Mouse (Mus musculus) testis, adult 2 months (tissue): ENCODE measurements around the gene Wasf2. TPM values are rescaled to one million over a fixed set of nuclear protein-coding genes. Genes with fewer than 3 reads are reported as not detected.

Source experiments
- H3K27ac ChIP-seq: fragments of 200-500 bp; 2 replicates; pipeline ENCODE4 v1.5.1; 2012; ENCODE audit warnings: low read depth, low read length; ENCODE audit not compliant: control insufficient read depth, insufficient read depth
- H3K27me3 ChIP-seq: fragments of 200-500 bp; 2 replicates; pipeline ENCODE4 v1.6.1; 2012; ENCODE audit warnings: mild to moderate bottlenecking, low read length, moderate library complexity; ENCODE audit not compliant: control insufficient read depth, insufficient read depth
- H3K36me3 ChIP-seq: fragments of 200-500 bp; 2 replicates; pipeline ENCODE4 v1.6.1; 2012; ENCODE audit warnings: mild to moderate bottlenecking, low read length; ENCODE audit not compliant: control insufficient read depth, insufficient read depth
- H3K4me1 ChIP-seq: fragments of 200-500 bp; 2 replicates; pipeline ENCODE4 v1.6.1; 2012; ENCODE audit warnings: low read length; ENCODE audit not compliant: control insufficient read depth, insufficient read depth
- H3K4me3 ChIP-seq: fragments of 200-500 bp; 2 replicates; pipeline ENCODE4 v1.5.1; 2012; ENCODE audit warnings: low read depth, mild to moderate bottlenecking, low read length, moderate library complexity, mixed read lengths; ENCODE audit not compliant: control insufficient read depth
- CTCF ChIP-seq: fragments of 200-500 bp; IDR thresholded peaks from 2 replicates; pipeline ENCODE4 v1.5.1; 2012; ENCODE audit warnings: low read depth, mild to moderate bottlenecking, inconsistent platforms, low read length, moderate library complexity; ENCODE audit not compliant: control insufficient read depth, insufficient read depth, insufficient replicate concordance
- POLR2A ChIP-seq: fragments of 200-500 bp; IDR thresholded peaks from 2 replicates; pipeline ENCODE4 v1.6.1; 2012; ENCODE audit warnings: low read depth, mild to moderate bottlenecking, inconsistent platforms, low read length, moderate library complexity; ENCODE audit not compliant: control insufficient read depth
- polyA plus RNA-seq: library from polyadenylated mRNA; depleted of rRNA; stranded (reverse); fragments of >200 nt; gene quantifications from 2 replicates; pipeline ENCODE4 v1.2.3, GENCODE M21; 2012

The Wasf2 gene
- polyA plus RNA-seq, 1 experiment, result 156 TPM

- TF ChIP-seq POLR2A, result no peak
- no peak for TF ChIP-seq CTCF
- Histone ChIP-seq H3K4me1 (peaks cover 2% of the 10 kb centered on the region; the same call in 1 of the 2 replicates), H3K4me3 (no peak overlapping the region), H3K27me3 (no peaks in the 10 kb centered on the region), H3K36me3 (no peaks in the 10 kb centered on the region), H3K27ac (peak overlapping the region; percentile 48)
Measured at GRCm38 (mm10) chr4:133119579-133119978, 10.7 kb upstream of the Wasf2 start.

DNA sequence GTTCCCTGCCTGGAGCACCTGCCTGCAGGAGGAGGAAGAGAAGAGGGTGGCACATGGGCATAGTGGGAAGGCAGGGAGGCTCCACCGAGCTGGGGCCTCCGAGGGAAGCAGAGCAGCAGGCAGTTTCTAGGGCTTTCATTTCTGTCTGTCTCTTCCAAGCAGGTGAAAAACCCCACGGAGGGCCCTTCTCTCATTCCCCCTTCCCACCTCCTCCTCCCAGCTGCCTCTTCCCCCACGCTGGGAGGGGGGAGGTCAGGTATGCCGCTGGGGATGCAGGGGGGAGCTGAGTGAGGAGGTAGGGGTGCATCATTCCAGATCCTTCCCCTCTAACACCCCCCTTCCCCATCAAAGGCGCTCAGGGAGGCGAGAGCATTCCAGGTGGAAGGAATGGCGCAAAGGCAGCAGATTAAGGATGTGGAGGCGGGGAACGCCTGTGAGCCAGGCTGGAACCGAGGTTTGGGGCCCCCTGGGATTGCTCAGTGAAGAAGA, 9.4 kb upstream of the Wasf2 start:
- no peaks in the 10 kb centered on the region for H3K36me3 ChIP-seq
- H3K4me1 ChIP-seq, result peaks cover 2% of the 10 kb centered on the region; the same call in 1 of the 2 replicates
- TF ChIP-seq POLR2A, result no peak
- no peak for TF ChIP-seq CTCF
- no peaks in the 10 kb centered on the region for H3K27me3 ChIP-seq
- no peak overlapping the region for H3K4me3 ChIP-seq
- no peak overlapping the region for H3K27ac ChIP-seq

GRCm38 (mm10) chr4:133121416-133121815, 8.9 kb upstream of the Wasf2 start:
- peaks cover 2% of the 10 kb centered on the region; the same call in 1 of the 2 replicates for H3K4me1 ChIP-seq
- no peak overlapping the region for H3K27ac ChIP-seq
- no peaks in the 10 kb centered on the region for H3K27me3 ChIP-seq
- H3K36me3 ChIP-seq, result no peaks in the 10 kb centered on the region
- H3K4me3 ChIP-seq, result no peak overlapping the region
- TF ChIP-seq CTCF, result no peak

DNA sequence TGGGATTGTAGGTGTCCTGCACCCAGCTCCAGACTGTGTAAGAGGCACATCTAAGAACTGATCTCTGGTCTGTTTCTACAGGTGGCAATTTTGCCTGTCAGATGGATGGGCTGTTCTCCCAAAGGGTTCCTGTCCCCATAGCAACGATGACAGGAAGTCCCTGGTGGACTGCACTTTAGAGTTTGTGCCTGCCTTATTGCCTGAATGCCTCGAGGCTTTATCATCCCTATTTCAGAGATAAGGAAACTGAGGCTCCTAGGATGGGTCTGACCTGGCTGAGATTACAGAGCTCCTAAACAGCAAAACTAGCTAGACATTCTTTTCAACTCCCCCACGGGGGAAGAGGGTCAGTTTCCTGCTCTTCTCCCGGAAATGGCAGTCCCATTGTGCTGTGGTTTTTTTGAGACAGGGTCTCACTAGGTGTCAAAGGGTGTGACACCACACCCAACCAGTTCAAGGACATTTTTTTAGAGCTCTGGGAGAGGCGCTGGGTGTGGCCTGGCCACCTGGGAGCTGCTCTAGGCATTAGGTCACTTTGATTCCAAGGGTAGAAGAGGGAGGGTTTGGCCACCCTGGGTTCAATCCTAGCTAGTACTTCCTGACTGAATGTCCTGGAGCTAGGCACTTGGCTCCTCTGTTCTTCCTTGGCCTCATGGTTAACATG, 8.2 kb upstream of the Wasf2 start:
- Histone ChIP-seq H3K36me3 (no peaks in the 10 kb centered on the region), H3K4me3 (no peak overlapping the region), H3K27me3 (no peaks in the 10 kb centered on the region), H3K4me1 (peaks cover 2% of the 10 kb centered on the region; the same call in 1 of the 2 replicates), H3K27ac (no peak overlapping the region)
- TF ChIP-seq POLR2A (no peak), CTCF (no peak)

- H3K27ac ChIP-seq, result no peak overlapping the region
- H3K4me1 ChIP-seq, result peaks cover 9% of the 10 kb centered on the region
- H3K4me3 ChIP-seq, result no peak overlapping the region
- H3K27me3 ChIP-seq, result no peaks in the 10 kb centered on the region
- TF ChIP-seq CTCF, result no peak
- H3K36me3 ChIP-seq, result no peaks in the 10 kb centered on the region
Measured at GRCm38 (mm10) chr4:133127079-133127478, 3.2 kb upstream of the Wasf2 start.

- no peaks in the 10 kb centered on the region for H3K27me3 ChIP-seq
- no peaks in the 10 kb centered on the region for H3K36me3 ChIP-seq
- TF ChIP-seq CTCF, result no peak
- TF ChIP-seq POLR2A, result no peak
- H3K4me1 ChIP-seq, result peaks cover 9% of the 10 kb centered on the region
- H3K4me3 ChIP-seq, result no peak overlapping the region
- no peak overlapping the region for H3K27ac ChIP-seq
Measured at GRCm38 (mm10) chr4:133127894-133128293, 2.4 kb upstream of the Wasf2 start.

DNA sequence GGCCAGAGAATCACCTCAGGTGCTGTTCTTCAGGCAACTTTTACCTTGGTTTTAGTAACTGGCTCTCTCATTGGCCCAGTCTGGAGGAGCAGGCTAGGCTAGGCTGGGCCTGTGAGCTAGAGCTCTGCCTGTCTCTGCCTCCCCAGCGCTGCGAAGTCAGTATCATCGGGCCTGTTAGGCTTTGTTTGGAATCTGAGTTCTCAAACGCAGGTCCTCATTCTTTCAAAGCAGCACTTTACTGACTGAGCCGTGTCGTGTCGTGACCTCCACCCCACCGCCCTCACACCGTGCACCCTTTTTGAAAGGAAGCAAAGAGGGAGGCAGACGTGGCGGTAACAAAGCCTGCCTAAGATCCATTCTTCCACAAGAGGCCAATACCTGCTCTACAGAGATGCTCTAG, 914 bp upstream of the Wasf2 start:
- Histone ChIP-seq H3K4me1 (peaks cover 9% of the 10 kb centered on the region), H3K4me3 (peak overlapping the region; percentile 93), H3K27me3 (no peaks in the 10 kb centered on the region), H3K27ac (peak overlapping the region; percentile 90), H3K36me3 (no peaks in the 10 kb centered on the region)
- no peak for TF ChIP-seq POLR2A
- TF ChIP-seq CTCF, result no peak
